Mouse (Mus musculus): ENCODE data around the gene Zbtb41.

GRCm38 (mm10) chr1:139496212-139496611 is 74.1 kb downstream of the Zbtb41 start:
- TF ChIP-seq CTCF (IDR thresholded peaks at IDR 0.05) (no peak), POLR2A (IDR thresholded peaks at IDR 0.05; ENCODE audit: insufficient read depth, low read depth, low read length) (no peak)

All from heart, adult 2 months (tissue).